ENCODE assay signal across 11 mouse cellular contexts in the genomic region with DNA sequence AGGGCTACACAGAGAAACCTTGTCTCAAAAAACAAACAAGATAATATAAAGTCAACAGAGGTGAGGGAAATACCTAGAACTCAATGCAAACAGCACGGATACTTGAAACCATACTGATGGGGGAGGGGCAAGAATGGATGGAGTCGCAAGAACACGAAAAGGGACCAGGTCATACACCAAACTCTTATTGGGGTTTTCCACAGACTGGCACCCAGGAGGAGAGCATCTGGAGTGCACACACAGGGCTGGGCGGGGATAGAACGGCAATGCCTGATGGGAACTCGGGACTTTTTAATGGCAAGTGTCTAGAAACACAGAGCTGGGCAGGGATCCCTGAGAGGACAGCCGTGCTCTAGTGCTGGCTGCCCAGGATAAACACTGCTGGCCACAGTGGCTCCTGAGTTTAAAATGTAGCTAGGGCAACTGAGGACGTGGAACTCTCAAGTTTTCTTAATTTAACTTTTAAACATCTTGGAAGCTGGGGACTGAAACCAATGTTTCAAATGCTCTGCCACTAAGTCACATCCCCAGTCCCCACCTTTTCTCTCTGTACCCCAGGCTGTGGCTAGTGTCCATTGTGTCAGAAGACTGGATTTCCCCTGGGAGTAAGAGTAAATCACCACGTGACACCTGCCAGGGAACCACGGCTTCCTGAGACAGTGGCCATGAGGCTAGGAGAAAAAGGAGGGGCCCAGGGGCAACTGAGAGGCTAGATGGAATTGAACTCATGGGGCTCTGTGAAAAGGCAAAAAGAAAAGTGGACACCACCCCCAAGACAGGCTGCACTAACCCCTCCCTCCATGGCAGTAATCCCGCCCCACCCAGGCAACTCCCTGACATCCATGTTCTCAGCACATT.
DNase-seq lines count a peak whose midpoint lies in the region; ATAC-seq lines count a peak whose summit lies in the region.
"Had no signal": no experiment of that assay in that cellular context is flagged by ENCODE, and none has a peak within 500 bp of the region (broad histone marks: within the 10 kb centered on the region; RNA-seq: fewer than 3 reads in every experiment).

No protein-coding gene starts in this region.

- WGBS in forebrain, embryonic 12.5 days = 83% methylated on average over 11 of the region's 11 CpGs
- WGBS in forebrain, embryonic 16.5 days = 71% methylated on average over 11 of the region's 11 CpGs
- WGBS in lung, embryonic 16.5 days = 43% methylated on average over 11 of the region's 11 CpGs
- 61% methylated on average over 11 of the region's 11 CpGs for WGBS in limb, embryonic 12.5 days

- peak overlapping the region; percentile 33; the same call in 1 of the 2 replicates for H3K27ac ChIP-seq in forebrain, embryonic 12.5 days
- H3K27ac ChIP-seq in forebrain, embryonic 16.5 days (ENCODE audit: low read length) = no peak overlapping the region
- H3K27ac ChIP-seq in lung, embryonic 16.5 days (ENCODE audit: low read length) = peak overlapping the region; percentile 62
- peak overlapping the region; percentile 23; the same call in 1 of the 2 replicates for H3K27ac ChIP-seq in limb, embryonic 12.5 days

- DNase-seq in kidney, adult 11 months = peak; percentile 56
- no peak for DNase-seq in kidney, adult 8-10 months
- DNase-seq in lung, postnatal 10 days = no peak
- DNase-seq in adrenal gland, postnatal 25 days = no peak
- DNase-seq: cerebellum, adult 9-11 months; layer of hippocampus, adult 9-11 months had no signal

- H3K36me3 ChIP-seq in forebrain, embryonic 12.5 days (replicated peaks) = peaks cover 24% of the 10 kb centered on the region; the same call in 1 of the 2 replicates
- H3K36me3 ChIP-seq in forebrain, embryonic 16.5 days (ENCODE audit: control insufficient read depth, insufficient read depth) = no peaks in the 10 kb centered on the region
- H3K36me3 ChIP-seq in lung, embryonic 16.5 days (ENCODE audit: control insufficient read depth, insufficient read depth, low read length) = peaks cover 5% of the 10 kb centered on the region; the same call in 1 of the 2 replicates
- H3K36me3 ChIP-seq in limb, embryonic 12.5 days = peaks cover 59% of the 10 kb centered on the region

- no peak overlapping the region for H3K4me2 ChIP-seq in forebrain, embryonic 12.5 days
- no peak overlapping the region for H3K4me2 ChIP-seq in forebrain, embryonic 16.5 days (ENCODE audit: low read length)
- no peak overlapping the region for H3K4me2 ChIP-seq in lung, embryonic 16.5 days (ENCODE audit: low read depth, low read length)
- H3K4me2 ChIP-seq in limb, embryonic 12.5 days = no peak overlapping the region

- no peak overlapping the region for H3K9ac ChIP-seq in forebrain, embryonic 12.5 days
- no peak overlapping the region for H3K9ac ChIP-seq in forebrain, embryonic 16.5 days (replicated peaks; ENCODE audit: low read depth, low read length)
- no peak overlapping the region for H3K9ac ChIP-seq in lung, embryonic 16.5 days (ENCODE audit: low read length)
- H3K9ac ChIP-seq in limb, embryonic 12.5 days (replicated peaks) = no peak overlapping the region

- no peak overlapping the region for H3K4me3 ChIP-seq in forebrain, embryonic 12.5 days (replicated peaks)
- no peak overlapping the region for H3K4me3 ChIP-seq in forebrain, embryonic 16.5 days (replicated peaks; ENCODE audit: low read length)
- no peak overlapping the region for H3K4me3 ChIP-seq in lung, embryonic 16.5 days (ENCODE audit: low read length)
- H3K4me3 ChIP-seq in limb, embryonic 12.5 days (replicated peaks) = no peak overlapping the region

- no peak for ATAC-seq in forebrain, embryonic 12.5 days (ENCODE audit: low FRiP score)
- ATAC-seq in forebrain, embryonic 16.5 days = no peak
- ATAC-seq in lung, embryonic 16.5 days (ENCODE audit: low read depth) = no peak
- ATAC-seq in limb, embryonic 12.5 days (ENCODE audit: insufficient number of reproducible peaks, insufficient read depth, low FRiP score, low TSS enrichment, low read depth) = no peak
- ATAC-seq: inflammation-experienced regulatory T-cells, adult 6 months had no signal

- peaks cover 88% of the 10 kb centered on the region for H3K4me1 ChIP-seq in forebrain, embryonic 12.5 days
- peaks cover 58% of the 10 kb centered on the region for H3K4me1 ChIP-seq in forebrain, embryonic 16.5 days (replicated peaks; ENCODE audit: control insufficient read depth, insufficient read depth, low read length)
- peaks cover 82% of the 10 kb centered on the region for H3K4me1 ChIP-seq in lung, embryonic 16.5 days (replicated peaks; ENCODE audit: control insufficient read depth, insufficient read depth, low read length)
- peaks cover 95% of the 10 kb centered on the region for H3K4me1 ChIP-seq in limb, embryonic 12.5 days (replicated peaks)

- no peaks in the 10 kb centered on the region for H3K9me3 ChIP-seq in forebrain, embryonic 12.5 days
- no peaks in the 10 kb centered on the region for H3K9me3 ChIP-seq in forebrain, embryonic 16.5 days (ENCODE audit: control insufficient read depth, low read length)
- H3K9me3 ChIP-seq in lung, embryonic 16.5 days (ENCODE audit: control insufficient read depth, low read length) = no peaks in the 10 kb centered on the region
- no peaks in the 10 kb centered on the region for H3K9me3 ChIP-seq in limb, embryonic 12.5 days

- no peaks in the 10 kb centered on the region for H3K27me3 ChIP-seq in forebrain, embryonic 12.5 days
- no peaks in the 10 kb centered on the region for H3K27me3 ChIP-seq in forebrain, embryonic 16.5 days (replicated peaks; ENCODE audit: control insufficient read depth, insufficient read depth, low read length)
- H3K27me3 ChIP-seq in lung, embryonic 16.5 days (ENCODE audit: control insufficient read depth, insufficient read depth, low read depth, low read length) = no peaks in the 10 kb centered on the region
- no peaks in the 10 kb centered on the region for H3K27me3 ChIP-seq in limb, embryonic 12.5 days
